Mouse (Mus musculus): Measurements from ENCODE around the gene Pam. TPM values are rescaled to one million over a fixed set of nuclear protein-coding genes. Genes with fewer than 3 reads are reported as not detected.

Gene Pam
- total and polyA plus RNA-seq, 2 experiments: 11.8 to 30.5 TPM

- 71% methylated on average over 3 of the region's 3 CpGs for WGBS
- no peaks in the 10 kb centered on the region for H3K27me3 ChIP-seq (ENCODE audit: control insufficient read depth, insufficient read depth, low read length)
Observed at GRCm38 (mm10) chr1:98086456-98086855, 9.0 kb downstream of the Pam start.

GRCm38 (mm10) chr1:98084596-98085274 lies 10.7 kb downstream of the Pam start:
- H3K27me3 ChIP-seq (ENCODE audit: control insufficient read depth, insufficient read depth, low read length): no peaks in the 10 kb centered on the region
- H3K9ac ChIP-seq (ENCODE audit: low read depth, low read length): no peak overlapping the region
- H3K36me3 ChIP-seq (ENCODE audit: control insufficient read depth, insufficient read depth, low read length): no peaks in the 10 kb centered on the region
- H3K79me2 ChIP-seq (ENCODE audit: control insufficient read depth, insufficient read depth, low read length): no peaks in the 10 kb centered on the region
- no peak for DNase-seq (ENCODE audit: extremely low read depth, low read depth, low spot score)
- peaks cover 4% of the 10 kb centered on the region; the same call in 1 of the 2 replicates for H3K4me1 ChIP-seq (ENCODE audit: control insufficient read depth, insufficient read depth, low read length)
- WGBS: 65% methylated on average over 13 of the region's 13 CpGs
- TF ChIP-seq CTCF (IDR thresholded peaks at IDR 0.05; ENCODE audit: low read depth, low read length) (no peak), POLR2A (IDR thresholded peaks at IDR 0.05; ENCODE audit: extremely low read depth, insufficient read depth, low read length) (no peak)
- no peak overlapping the region for H3K27ac ChIP-seq (replicated peaks; ENCODE audit: insufficient read depth, low read depth, low read length)
- no peak overlapping the region for H3K4me3 ChIP-seq (ENCODE audit: insufficient read depth, low read depth, low read length)

More at GRCm38 (mm10) chr1:98086456-98086855, 9.0 kb downstream of the Pam start:
- Histone ChIP-seq H3K27ac (replicated peaks; ENCODE audit: insufficient read depth, low read depth, low read length) (no peak overlapping the region), H3K36me3 (ENCODE audit: control insufficient read depth, insufficient read depth, low read length) (no peaks in the 10 kb centered on the region), H3K4me1 (ENCODE audit: control insufficient read depth, insufficient read depth, low read length) (no peaks in the 10 kb centered on the region), H3K9ac (ENCODE audit: low read depth, low read length) (no peak overlapping the region), H3K79me2 (ENCODE audit: control insufficient read depth, insufficient read depth, low read length) (no peaks in the 10 kb centered on the region), H3K4me3 (ENCODE audit: insufficient read depth, low read depth, low read length) (no peak overlapping the region)
- no peak for DNase-seq (ENCODE audit: extremely low read depth, low read depth, low spot score)
- TF ChIP-seq CTCF (IDR thresholded peaks at IDR 0.05; ENCODE audit: low read depth, low read length): no peak

DNA sequence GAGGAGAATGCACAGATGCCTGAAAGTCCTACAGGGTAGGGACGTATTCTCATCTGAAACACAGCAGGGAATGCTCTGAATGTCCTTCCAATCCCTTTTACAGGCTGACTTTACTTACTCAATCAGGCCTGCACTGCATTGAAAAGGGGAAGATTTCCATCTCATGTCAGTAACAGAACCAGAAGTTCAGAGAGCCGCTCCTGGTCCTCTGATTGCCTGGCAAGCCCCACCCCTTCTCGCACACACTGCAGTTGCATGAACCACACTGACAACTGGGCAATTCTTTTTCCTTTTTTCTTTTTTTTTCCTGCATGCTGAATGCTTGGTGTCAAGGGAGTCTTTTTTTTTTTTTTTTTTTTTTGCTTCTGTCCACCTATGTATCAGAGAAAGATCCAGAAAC lies 11.9 kb downstream of the Pam start:
- H3K27ac ChIP-seq (replicated peaks; ENCODE audit: insufficient read depth, low read depth, low read length): no peak overlapping the region
- H3K27me3 ChIP-seq (ENCODE audit: control insufficient read depth, insufficient read depth, low read length): no peaks in the 10 kb centered on the region
- TF ChIP-seq POLR2A (IDR thresholded peaks at IDR 0.05; ENCODE audit: extremely low read depth, insufficient read depth, low read length): no peak
- TF ChIP-seq CTCF (IDR thresholded peaks at IDR 0.05; ENCODE audit: low read depth, low read length): no peak
- WGBS: 92% methylated on average over 3 of the region's 3 CpGs
- no peak overlapping the region for H3K4me3 ChIP-seq (ENCODE audit: insufficient read depth, low read depth, low read length)
- H3K4me1 ChIP-seq (ENCODE audit: control insufficient read depth, insufficient read depth, low read length): peaks cover 4% of the 10 kb centered on the region; the same call in 1 of the 2 replicates
- DNase-seq (ENCODE audit: extremely low read depth, low read depth, low spot score): no peak
- H3K79me2 ChIP-seq (ENCODE audit: control insufficient read depth, insufficient read depth, low read length): no peaks in the 10 kb centered on the region
- H3K9ac ChIP-seq (ENCODE audit: low read depth, low read length): no peak overlapping the region
- H3K36me3 ChIP-seq (ENCODE audit: control insufficient read depth, insufficient read depth, low read length): no peaks in the 10 kb centered on the region

DNA sequence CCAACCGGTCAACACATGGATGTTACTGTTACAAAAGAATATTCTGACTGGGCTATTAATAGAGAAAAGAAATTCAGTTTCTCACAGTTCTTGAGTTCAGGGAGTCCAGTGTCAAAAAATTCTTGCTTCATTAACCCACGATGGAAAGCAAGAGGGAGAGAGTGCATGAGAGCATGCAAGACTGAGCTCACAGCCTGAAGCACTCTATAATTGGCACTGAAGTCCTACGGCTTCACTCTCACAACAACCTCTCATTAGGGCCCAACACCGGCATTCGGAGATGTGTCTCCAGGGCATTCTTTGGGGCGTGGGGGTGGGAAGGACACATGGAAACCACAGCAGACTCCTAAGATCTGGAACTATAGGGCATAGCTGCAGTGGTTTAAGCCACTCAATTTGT lies 12.5 kb downstream of the Pam start:
- Histone ChIP-seq H3K27ac (replicated peaks; ENCODE audit: insufficient read depth, low read depth, low read length) (no peak overlapping the region), H3K4me3 (ENCODE audit: insufficient read depth, low read depth, low read length) (no peak overlapping the region), H3K79me2 (ENCODE audit: control insufficient read depth, insufficient read depth, low read length) (no peaks in the 10 kb centered on the region), H3K9ac (ENCODE audit: low read depth, low read length) (no peak overlapping the region), H3K36me3 (ENCODE audit: control insufficient read depth, insufficient read depth, low read length) (no peaks in the 10 kb centered on the region), H3K27me3 (ENCODE audit: control insufficient read depth, insufficient read depth, low read length) (no peaks in the 10 kb centered on the region), H3K4me1 (ENCODE audit: control insufficient read depth, insufficient read depth, low read length) (peaks cover 4% of the 10 kb centered on the region; the same call in 1 of the 2 replicates)
- no peak for DNase-seq (ENCODE audit: extremely low read depth, low read depth, low spot score)
- TF ChIP-seq CTCF (IDR thresholded peaks at IDR 0.05; ENCODE audit: low read depth, low read length): no peak
- no peak for TF ChIP-seq POLR2A (IDR thresholded peaks at IDR 0.05; ENCODE audit: extremely low read depth, insufficient read depth, low read length)
- WGBS: 91% methylated on average over 6 of the region's 6 CpGs

GRCm38 (mm10) chr1:98080431-98080830 lies 15.0 kb downstream of the Pam start:
- H3K9ac ChIP-seq (ENCODE audit: low read depth, low read length): no peak overlapping the region
- no peaks in the 10 kb centered on the region for H3K36me3 ChIP-seq (ENCODE audit: control insufficient read depth, insufficient read depth, low read length)
- peaks cover 4% of the 10 kb centered on the region; the same call in 1 of the 2 replicates for H3K4me1 ChIP-seq (ENCODE audit: control insufficient read depth, insufficient read depth, low read length)
- peak; percentile 39 for DNase-seq (ENCODE audit: extremely low read depth, low read depth, low spot score)
- no peaks in the 10 kb centered on the region for H3K79me2 ChIP-seq (ENCODE audit: control insufficient read depth, insufficient read depth, low read length)
- no peak overlapping the region for H3K27ac ChIP-seq (replicated peaks; ENCODE audit: insufficient read depth, low read depth, low read length)
- H3K4me3 ChIP-seq (ENCODE audit: insufficient read depth, low read depth, low read length): no peak overlapping the region
- no peaks in the 10 kb centered on the region for H3K27me3 ChIP-seq (ENCODE audit: control insufficient read depth, insufficient read depth, low read length)
- 43% methylated on average over 2 of the region's 2 CpGs for WGBS
- TF ChIP-seq CTCF (IDR thresholded peaks at IDR 0.05; ENCODE audit: low read depth, low read length): no peak
- TF ChIP-seq POLR2A (IDR thresholded peaks at IDR 0.05; ENCODE audit: extremely low read depth, insufficient read depth, low read length): no peak

DNA sequence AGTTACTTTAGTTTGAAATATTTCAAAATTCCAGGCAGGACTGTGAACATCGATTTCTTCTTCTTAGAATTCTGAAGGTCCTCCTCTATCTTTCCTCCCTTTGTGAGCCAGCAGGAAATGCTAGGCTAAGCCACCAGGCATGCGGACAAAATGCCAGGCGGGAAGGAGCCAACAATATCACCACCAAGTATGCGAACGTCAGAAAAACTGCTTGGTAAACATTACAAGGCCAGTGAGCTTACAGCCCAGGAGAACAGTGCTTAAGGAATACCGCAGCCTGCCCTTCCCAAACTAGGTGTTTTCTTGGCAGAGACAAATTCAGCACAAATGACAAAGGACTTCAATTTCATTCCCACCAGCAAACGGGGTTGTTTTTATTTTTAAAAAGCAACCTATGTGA lies 15.8 kb downstream of the Pam start:
- Histone ChIP-seq H3K36me3 (ENCODE audit: control insufficient read depth, insufficient read depth, low read length) (no peaks in the 10 kb centered on the region), H3K4me3 (ENCODE audit: insufficient read depth, low read depth, low read length) (no peak overlapping the region), H3K27me3 (ENCODE audit: control insufficient read depth, insufficient read depth, low read length) (no peaks in the 10 kb centered on the region), H3K9ac (ENCODE audit: low read depth, low read length) (no peak overlapping the region), H3K79me2 (ENCODE audit: control insufficient read depth, insufficient read depth, low read length) (no peaks in the 10 kb centered on the region), H3K27ac (replicated peaks; ENCODE audit: insufficient read depth, low read depth, low read length) (no peak overlapping the region), H3K4me1 (ENCODE audit: control insufficient read depth, insufficient read depth, low read length) (peaks cover 4% of the 10 kb centered on the region; the same call in 1 of the 2 replicates)
- no peak for TF ChIP-seq POLR2A (IDR thresholded peaks at IDR 0.05; ENCODE audit: extremely low read depth, insufficient read depth, low read length)
- TF ChIP-seq CTCF (IDR thresholded peaks at IDR 0.05; ENCODE audit: low read depth, low read length): no peak
- DNase-seq (ENCODE audit: extremely low read depth, low read depth, low spot score): no peak
- 62% methylated on average over 7 of the region's 7 CpGs for WGBS
